8 mouse cellular contexts compared by ENCODE assay signal in the genomic region with DNA sequence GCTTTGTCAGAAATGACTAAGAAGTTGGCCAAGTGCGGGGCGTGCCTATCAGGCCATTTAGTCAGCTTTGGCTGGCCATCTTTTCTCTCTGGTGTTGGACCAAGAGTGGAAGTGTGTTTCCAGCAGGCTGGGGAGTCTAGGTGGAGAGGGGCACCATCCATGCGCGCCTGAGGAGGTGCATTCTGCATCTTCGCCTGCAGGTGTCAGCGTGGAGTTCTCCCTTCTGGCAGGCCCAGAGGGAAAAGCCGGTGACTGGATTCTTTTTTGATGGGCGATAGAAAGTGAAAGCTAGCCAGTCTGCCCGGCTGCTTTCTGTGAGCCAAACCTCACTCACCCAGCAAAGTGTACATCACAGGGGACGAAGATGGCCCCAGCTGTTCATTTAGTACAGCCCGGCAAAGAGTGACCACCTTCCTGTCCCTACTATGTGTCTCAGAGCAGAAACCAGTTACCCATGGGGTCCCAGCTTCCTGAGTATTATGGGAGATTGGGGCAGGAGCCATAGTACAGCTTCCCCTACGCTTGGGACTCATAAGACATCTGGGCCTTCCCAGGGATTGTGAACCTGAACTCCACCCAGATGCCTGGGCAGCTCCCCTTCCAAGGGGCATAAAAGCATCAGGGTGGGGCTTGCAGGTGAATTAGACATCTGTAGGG.
DNase-seq lines count a peak whose midpoint lies in the region; ATAC-seq lines count a peak whose summit lies in the region.

No protein-coding gene starts in this region.

- H3K27me3 ChIP-seq in forebrain, embryonic 10.5 days (ENCODE audit: poor library complexity, severe bottlenecking), result peaks cover 68% of the 10 kb centered on the region
- H3K27me3 ChIP-seq in heart, embryonic 15.5 days, result no peaks in the 10 kb centered on the region
- no peaks in the 10 kb centered on the region for H3K27me3 ChIP-seq in liver, embryonic 11.5 days (replicated peaks; ENCODE audit: control insufficient read depth, insufficient read depth, low read length)

- WGBS in forebrain, embryonic 10.5 days, result 27% methylated on average over 12 of the region's 12 CpGs
- 17% methylated on average over 12 of the region's 12 CpGs for WGBS in heart, embryonic 15.5 days
- WGBS in liver, embryonic 11.5 days, result 17% methylated on average over 12 of the region's 12 CpGs

- H3K4me2 ChIP-seq in heart, embryonic 15.5 days, result peak overlapping the region; percentile 63
- peak overlapping the region; percentile 60 for H3K4me2 ChIP-seq in liver, embryonic 11.5 days

- no peaks in the 10 kb centered on the region for H3K9me3 ChIP-seq in forebrain, embryonic 10.5 days
- no peaks in the 10 kb centered on the region for H3K9me3 ChIP-seq in heart, embryonic 15.5 days (replicated peaks)
- no peaks in the 10 kb centered on the region for H3K9me3 ChIP-seq in liver, embryonic 11.5 days (ENCODE audit: control insufficient read depth, low read length)

- H3K9ac ChIP-seq in heart, embryonic 15.5 days, result peak overlapping the region; percentile 51
- H3K9ac ChIP-seq in liver, embryonic 11.5 days (ENCODE audit: low read depth, low read length), result peak overlapping the region; percentile 42; the same call in 1 of the 2 replicates

- ATAC-seq in heart, embryonic 15.5 days (replicated peaks; ENCODE audit: insufficient number of reproducible peaks, insufficient read depth, low FRiP score, low read depth), result peak; percentile 61
- ATAC-seq in liver, embryonic 11.5 days (replicated peaks; ENCODE audit: low FRiP score), result peak; percentile 56
- peak; percentile 89 for ATAC-seq in monocyte, adult 5-6 weeks (replicated peaks; ENCODE audit: insufficient number of reproducible peaks, low FRiP score, low TSS enrichment, poor library complexity, severe bottlenecking)

- H3K4me3 ChIP-seq in brown adipose tissue, adult 24 weeks (ENCODE audit: insufficient read depth, low read depth, low read length), result peak overlapping the region; percentile 56
- H3K4me3 ChIP-seq in forebrain, embryonic 10.5 days, result peak overlapping the region; percentile 24; the same call in 1 of the 2 replicates
- H3K4me3 ChIP-seq in heart, embryonic 15.5 days, result peak overlapping the region; percentile 43
- peak overlapping the region; percentile 35 for H3K4me3 ChIP-seq in liver, embryonic 11.5 days (ENCODE audit: low read depth, low read length)

- H3K27ac ChIP-seq in brown adipose tissue, adult 24 weeks (replicated peaks; ENCODE audit: low read depth, low read length), result 0 out of 2 replicates have a peak overlapping the region, but pooled peaks have one; percentile 38
- peak overlapping the region; percentile 26; the same call in 1 of the 2 replicates for H3K27ac ChIP-seq in forebrain, embryonic 10.5 days
- peak overlapping the region; percentile 69 for H3K27ac ChIP-seq in heart, embryonic 15.5 days
- H3K27ac ChIP-seq in liver, embryonic 11.5 days (ENCODE audit: low read depth, low read length), result no peak overlapping the region

- peak; percentile 91 for DNase-seq in CD4-positive, CD25-positive, alpha-beta regulatory T cell, adult 2 months (ENCODE audit: low read depth, low spot score)
- peak; percentile 74 for DNase-seq in forebrain, embryonic 10.5 days (ENCODE audit: extremely low spot score, low spot score)
- peak; percentile 90 for DNase-seq in kidney, postnatal 10 days
- DNase-seq in liver, embryonic 11.5 days (ENCODE audit: low spot score), result peak; percentile 59
- peak; percentile 53 to 64 for DNase-seq in spleen, postnatal 14 days (ENCODE audit: low spot score in 2 of 2)

- 0 out of 2 replicates have a peak, but pooled peaks cover 3% of the 10 kb centered on the region for H3K4me1 ChIP-seq in brown adipose tissue, adult 24 weeks (ENCODE audit: control insufficient read depth, insufficient read depth, insufficient read length, low read length)
- H3K4me1 ChIP-seq in forebrain, embryonic 10.5 days, result peaks cover 83% of the 10 kb centered on the region
- H3K4me1 ChIP-seq in heart, embryonic 15.5 days (replicated peaks), result peaks cover 27% of the 10 kb centered on the region
- H3K4me1 ChIP-seq in liver, embryonic 11.5 days (replicated peaks; ENCODE audit: control insufficient read depth, insufficient read depth, low read length), result peaks cover 4% of the 10 kb centered on the region

- peaks cover 18% of the 10 kb centered on the region for H3K36me3 ChIP-seq in forebrain, embryonic 10.5 days (replicated peaks)
- H3K36me3 ChIP-seq in heart, embryonic 15.5 days, result no peaks in the 10 kb centered on the region
- no peaks in the 10 kb centered on the region for H3K36me3 ChIP-seq in liver, embryonic 11.5 days (ENCODE audit: control insufficient read depth, insufficient read depth, low read length)
